Mouse (Mus musculus) heart, adult 18-20 months (tissue): ENCODE data around the gene Itch. TPM values are rescaled to one million over a fixed set of nuclear protein-coding genes. Genes with fewer than 3 reads are reported as not detected.
A peak's percentile ranks its signal among the peaks of the same experiment; 100 is the strongest.
"Not testable (repeated sequence)": the region's sequence is repeated elsewhere in the genome, so short reads cannot be mapped to it uniquely, and the experiment has no call there.

Experiments
- DNase-seq, 2 experiments: peaks; one replicate each; pipeline ENCODE4 v3.0.0; 2021 to 2022; ENCODE audit warnings: mixed read lengths in 1 of 2
- long read RNA-seq, 2 experiments: library from polyadenylated mRNA; stranded (forward); transcript quantifications; one replicate each; pipeline ENCODE4 v2.0.0; 2021
- total RNA-seq, 2 experiments: library from RNA; stranded (reverse); gene quantifications; 2 replicates each; pipeline ENCODE4 v1.2.3; 2021

Gene Itch
- 10 to 100 TPM; 22.9 to 27.0 TPM for total RNA-seq
- long read RNA-seq, experiment 1, full-length matches to known transcripts: 5 of 16 reads
- long read RNA-seq, experiment 1, partial matches to known transcripts: 1 of 16 reads
- long read RNA-seq, experiment 1, other reads (novel, unspliced or antisense): 10 of 16 reads
- long read RNA-seq, experiment 2, full-length matches to known transcripts: 6 of 17 reads
- long read RNA-seq, experiment 2, partial matches to known transcripts: 1 of 17 reads
- long read RNA-seq, experiment 2, other reads (novel, unspliced or antisense): 10 of 17 reads

DNA sequence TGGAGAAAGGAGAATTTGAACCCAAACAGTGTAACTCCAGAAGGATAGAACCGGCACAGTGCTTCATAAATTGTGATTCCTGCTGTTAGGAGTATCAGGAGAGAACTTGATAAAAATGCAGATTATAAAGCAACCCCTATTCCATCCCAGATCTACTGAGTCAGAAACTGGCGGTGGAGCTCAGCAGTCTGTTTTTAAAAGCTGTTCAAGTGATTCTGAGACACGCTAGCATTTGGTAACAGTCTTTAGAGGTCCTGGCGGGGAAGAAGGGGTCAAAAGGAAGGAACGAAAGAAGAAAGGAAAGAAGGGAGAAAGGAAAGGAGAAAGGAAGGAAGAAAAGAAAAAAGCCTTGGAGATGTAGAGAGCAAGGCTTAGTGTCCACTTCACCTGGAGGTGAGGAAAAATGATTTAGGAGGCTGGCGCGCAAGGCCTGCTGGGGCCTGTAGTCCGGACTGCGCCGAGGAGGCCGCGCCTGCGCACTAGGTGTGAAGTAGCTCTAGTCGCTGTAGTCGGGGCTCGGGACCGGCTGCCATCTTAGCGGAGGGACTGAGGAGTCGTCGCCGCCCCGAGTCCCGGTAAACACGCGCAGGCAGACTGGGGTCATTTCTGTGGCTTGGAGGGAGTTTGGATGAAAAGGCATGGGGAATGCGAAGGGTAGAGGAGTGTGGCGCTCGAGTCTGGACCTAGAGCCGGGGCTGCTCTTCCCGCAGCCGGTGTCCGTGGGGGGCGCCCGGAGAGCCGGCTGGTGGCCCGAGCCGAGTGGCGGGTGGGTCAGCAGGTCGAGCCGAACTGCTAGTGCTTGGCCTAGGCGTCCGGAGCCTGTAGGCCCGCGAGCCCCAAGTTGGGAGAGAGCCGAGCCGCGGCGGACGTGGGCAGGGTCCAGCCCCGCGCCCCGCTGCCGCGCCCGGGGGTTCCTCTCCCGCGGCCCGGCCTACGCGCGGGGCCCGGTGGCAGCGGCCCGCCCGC is at the start of gene Itch:
Gene Itch (plus strand): TSS at position 499 of the 966 bp plus-strand sequence.
- peak; percentile 92 to 96 for DNase-seq

DNA sequence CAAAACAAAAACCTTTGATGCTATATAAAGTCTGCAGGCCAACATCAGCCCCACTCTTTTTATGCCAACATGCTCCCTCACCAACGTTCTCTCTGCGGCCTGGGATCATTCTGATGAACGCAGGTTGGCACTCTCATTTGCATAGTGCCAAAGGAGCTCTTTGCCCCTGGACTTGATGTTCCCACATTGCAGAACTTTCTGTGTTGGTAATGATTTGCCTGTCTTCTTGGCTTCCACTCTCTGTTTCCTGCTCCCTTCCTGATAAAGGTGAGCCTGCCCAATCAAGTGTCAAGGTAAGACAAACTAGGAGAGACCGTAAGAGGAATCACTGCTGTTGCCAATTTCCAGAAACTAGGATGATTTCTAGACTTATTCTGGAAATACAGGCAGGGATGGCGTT is 48.8 kb upstream of the Itch start:
- DNase-seq: no peak

DNA sequence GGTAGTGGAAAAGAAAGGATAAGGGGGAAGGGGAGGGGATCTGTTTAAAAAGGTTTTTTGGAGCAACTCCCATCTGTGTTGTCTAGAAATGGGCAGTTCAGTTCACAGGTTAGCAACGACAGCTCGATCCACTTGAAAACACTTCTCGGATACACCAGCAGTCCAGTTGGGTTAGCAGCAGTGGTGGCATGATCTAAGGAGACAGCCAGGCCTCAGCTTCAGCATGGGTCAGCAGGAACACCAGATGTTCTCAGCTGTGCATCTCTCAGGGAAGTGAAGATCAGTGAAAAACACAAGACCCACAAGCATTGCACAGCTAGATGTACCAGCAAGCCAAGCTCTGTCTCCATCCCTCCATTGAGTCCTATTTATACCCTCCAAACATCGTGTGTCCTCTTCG is 47.0 kb upstream of the Itch start:
- peak in 1 of 2 experiments; percentile 25 for DNase-seq

DNA sequence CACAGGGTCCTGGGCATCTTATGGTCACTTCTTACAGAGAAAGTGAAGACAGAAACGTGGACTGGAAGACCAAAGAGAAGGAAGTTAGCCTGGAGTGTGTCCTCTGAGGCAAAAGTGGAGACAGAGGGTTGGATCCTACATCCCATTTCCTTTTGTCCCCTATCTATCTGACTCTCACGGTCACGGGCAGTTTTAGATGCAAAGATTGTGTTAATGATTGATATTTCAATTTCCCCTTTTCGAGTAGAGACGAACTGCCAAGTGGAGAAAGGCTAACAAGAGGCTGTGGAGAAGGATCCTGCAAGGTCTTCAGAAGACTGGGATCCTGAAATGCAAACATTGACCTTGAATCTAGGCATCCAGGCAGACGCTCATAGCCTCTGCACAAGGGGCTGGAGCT is 45.0 kb upstream of the Itch start:
- no peak for DNase-seq

GRCm38 (mm10) chr2:155090909-155091742 is 42.2 kb upstream of the Itch start:
- DNase-seq: no peak

- no peak for DNase-seq
Measured at GRCm38 (mm10) chr2:155091743-155092075, 41.6 kb upstream of the Itch start.

- no peak for DNase-seq
Measured at GRCm38 (mm10) chr2:155093418-155093817, 39.9 kb upstream of the Itch start.

DNA sequence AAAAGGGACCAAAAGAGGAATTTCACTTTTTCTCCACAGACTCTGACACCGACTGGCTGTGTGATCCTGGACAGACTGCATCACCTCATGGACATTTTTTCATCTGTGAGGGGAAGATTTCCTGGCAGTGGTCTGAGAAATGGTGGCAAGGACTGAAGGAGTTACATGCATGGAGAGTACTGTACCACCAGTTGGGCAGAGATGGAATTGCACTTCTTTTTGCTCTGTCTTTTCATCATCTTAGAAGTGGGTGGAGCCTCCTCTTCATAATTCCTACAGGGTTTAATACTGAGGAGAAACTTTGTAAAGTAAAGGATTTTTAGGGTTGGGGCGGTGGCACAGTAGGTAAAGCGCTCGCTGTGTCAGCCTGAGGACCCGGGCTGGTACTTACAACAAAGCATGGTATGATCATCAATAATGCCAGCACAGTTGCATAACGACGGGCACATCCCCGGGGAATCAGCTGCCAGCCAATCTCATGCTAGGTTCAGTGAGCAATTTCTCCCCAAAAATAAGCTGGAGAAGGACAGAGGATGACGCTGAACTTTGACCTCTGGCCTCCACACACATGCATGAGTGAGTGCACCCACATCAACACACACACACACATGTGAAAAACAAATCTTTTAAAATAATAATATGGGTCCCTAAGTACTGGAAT is 34.5 kb upstream of the Itch start:
- no peak for DNase-seq

DNA sequence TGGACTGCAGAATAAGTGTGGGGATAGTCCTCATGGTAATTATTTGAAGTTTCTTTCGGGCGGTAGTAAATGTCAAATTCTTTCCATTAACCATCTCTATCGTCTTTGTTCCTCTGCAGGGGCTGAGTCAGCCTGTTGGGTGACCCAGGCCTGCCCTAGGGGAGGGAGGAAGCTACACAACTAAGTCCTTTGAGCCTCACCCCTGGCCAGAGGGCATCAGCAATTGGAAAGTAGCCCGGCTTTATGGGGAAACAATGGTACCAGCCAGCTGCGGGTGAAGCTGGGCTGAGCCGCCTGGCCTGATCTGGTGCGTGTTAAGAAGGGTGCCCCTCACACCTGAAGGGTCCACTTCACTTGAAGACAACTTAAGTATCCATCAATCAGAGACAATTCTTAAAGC is 33.9 kb upstream of the Itch start:
- peak; percentile 27 to 42 for DNase-seq

DNA sequence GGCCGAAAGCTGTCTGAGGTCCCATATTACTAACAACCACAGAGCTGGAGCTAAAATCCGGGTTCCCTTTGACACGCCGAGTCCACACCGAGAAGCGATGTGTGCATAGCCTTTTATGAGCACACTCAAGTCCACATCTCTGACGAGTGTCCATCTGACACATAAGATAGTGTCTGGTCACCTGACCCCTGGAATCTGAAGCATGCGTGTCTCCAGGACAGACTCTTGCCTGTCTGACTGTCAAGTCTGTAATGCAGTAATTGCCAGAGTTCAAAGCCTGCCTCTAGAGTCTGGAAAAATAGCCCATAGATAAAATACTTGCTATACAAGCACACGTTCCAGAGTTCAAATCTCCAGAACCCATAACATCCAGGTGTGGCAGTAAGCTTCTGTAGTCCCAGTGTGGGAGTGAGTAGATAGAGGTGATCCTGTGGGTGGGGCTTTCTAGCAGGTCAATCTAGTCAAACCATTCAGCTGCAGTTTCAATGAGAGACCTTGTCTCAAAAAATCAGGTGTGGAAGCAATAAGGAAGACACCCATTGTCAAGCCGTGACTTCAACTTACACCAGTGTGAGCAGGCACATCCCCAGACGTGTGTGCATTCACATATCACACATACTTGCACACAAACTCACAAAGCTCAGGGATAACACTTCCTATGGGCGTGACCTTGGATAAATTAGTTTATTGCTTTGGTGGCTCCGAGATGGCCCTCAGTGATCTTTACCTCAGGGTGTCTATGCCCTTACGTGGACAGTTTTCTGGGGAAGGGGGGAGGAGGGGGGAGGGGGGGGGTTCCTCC is 33.1 kb upstream of the Itch start:
- DNase-seq: no peak

- DNase-seq: no peak
Measured at GRCm38 (mm10) chr2:155100796-155101259, 32.5 kb upstream of the Itch start.

DNA sequence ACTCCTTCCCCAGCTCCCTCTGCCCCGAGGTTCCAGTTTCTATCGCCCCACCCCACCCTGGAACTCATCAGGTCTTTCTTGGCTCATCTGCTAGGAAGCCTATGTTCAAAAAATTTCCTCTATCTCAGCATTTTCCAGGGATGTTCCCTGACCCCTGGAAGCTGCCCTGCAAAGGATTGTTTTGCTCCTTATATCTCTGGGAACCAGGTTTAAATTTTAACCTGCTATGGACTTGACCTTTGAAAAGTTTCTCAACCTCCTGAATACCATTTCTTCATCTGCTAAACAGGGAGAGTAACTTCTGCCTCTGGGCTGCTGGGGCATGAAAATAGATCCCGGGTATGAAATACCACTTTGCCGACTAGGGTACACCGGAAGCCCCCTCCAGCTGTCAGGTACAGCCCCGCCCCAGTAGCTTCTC is 31.5 kb upstream of the Itch start:
- no peak for DNase-seq

DNA sequence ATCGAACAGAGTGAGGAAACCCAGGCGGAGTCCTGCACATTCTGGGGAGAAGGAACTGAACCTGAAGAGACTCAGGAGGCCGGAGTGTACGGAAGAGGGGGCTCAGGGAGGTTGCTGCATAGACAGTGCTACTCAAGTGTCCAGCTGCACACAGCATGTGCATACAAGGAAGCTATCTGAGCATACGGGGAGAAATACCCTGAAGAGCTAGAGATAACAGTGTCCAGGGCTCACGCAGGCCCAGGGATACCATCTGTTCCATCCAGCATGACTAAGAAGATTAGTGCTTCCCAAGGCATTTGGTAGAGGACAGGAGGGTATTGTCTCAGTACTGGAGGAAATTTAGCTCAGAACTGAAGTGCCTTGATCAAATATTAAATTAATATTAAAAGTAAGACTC is 29.7 kb upstream of the Itch start:
- no peak for DNase-seq

- DNase-seq: not testable (repeated sequence)
Measured at GRCm38 (mm10) chr2:155107276-155107675, 26.0 kb upstream of the Itch start.

GRCm38 (mm10) chr2:155115216-155115830 is 18.0 kb upstream of the Itch start:
- DNase-seq: no peak

- DNase-seq: peak in 1 of 2 experiments; percentile 52
Measured at GRCm38 (mm10) chr2:155133977-155134860, 910 bp downstream of the Itch start.

- DNase-seq: peak; percentile 16 to 23
Measured at GRCm38 (mm10) chr2:155135092-155135491, 1.8 kb downstream of the Itch start.

DNA sequence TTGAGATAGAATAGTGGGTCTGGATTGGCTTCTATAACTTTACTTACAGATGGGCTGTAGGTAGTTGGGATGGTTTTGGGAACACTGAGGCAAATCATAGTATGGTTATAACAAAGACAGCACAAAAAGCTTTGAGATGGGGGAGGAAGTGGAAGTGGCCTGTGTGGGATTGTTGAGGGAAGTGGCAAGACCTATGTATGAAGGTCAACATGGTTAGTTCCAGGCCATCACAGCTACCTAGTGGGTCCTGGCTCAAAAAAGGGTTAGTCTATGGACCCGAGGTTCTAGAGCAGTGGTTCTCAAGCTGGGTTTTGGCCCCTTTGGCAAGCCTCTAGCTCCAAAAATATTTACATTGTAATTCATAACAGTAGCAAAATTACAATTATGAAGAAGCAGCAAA is 2.2 kb downstream of the Itch start:
- no peak for DNase-seq

DNA sequence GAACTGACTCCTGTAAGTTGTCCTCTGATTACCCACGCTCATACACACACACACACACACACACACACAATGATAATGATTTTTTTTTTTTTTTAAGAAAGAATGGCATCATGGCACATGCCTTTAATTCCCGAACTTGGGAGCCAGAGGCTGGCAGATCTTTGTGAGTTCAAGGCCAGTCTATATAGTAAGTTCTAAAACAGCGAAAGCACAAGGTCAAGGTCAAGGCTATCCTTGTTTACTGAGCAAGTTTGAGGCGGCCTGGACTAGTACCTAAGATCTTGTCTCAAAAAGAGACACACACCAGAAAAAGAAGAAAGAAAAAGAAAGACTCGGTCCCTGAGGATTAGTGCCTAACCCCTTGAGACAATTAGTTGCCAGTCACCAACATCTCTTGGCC is 7.7 kb downstream of the Itch start:
- no peak for DNase-seq
